Mouse (Mus musculus) cerebellum, adult 2 months (tissue): Measurements from ENCODE around the gene Dnajb14.

Experiments used
- CTCF ChIP-seq: fragments of 200-500 bp; IDR thresholded peaks from 2 replicates; pipeline ENCODE4 v1.5.1; 2011; ENCODE audit warnings: low read depth, mild to moderate bottlenecking, control low read depth, low read length, moderate library complexity, borderline replicate concordance; ENCODE audit not compliant: insufficient read depth
- POLR2A ChIP-seq: fragments of 200-500 bp; IDR thresholded peaks from 2 replicates; pipeline ENCODE4 v1.6.1; 2011; ENCODE audit warnings: low read length, control low read depth, borderline replicate concordance; ENCODE audit not compliant: insufficient read depth

GRCm38 (mm10) chr3:137941555-137941954 is 74.1 kb downstream of the Dnajb14 start:
- no peak for TF ChIP-seq CTCF
- no peak for TF ChIP-seq POLR2A
